Mouse (Mus musculus) heart, embryonic 14.5 days (tissue): ENCODE measurements around the gene Ttc28. TPM values are rescaled to one million over a fixed set of nuclear protein-coding genes. Genes with fewer than 3 reads are reported as not detected.
A peak's percentile ranks its signal among the peaks of the same experiment; 100 is the strongest.

ENCODE experiments used
- ATAC-seq: fragments of 200-750 bp; cut with Nextera tagmentation; 2 replicates; pipeline ENCODE4 v1.8.0; 2017; ENCODE audit warnings: low read depth, moderate TSS enrichment; ENCODE audit not compliant: insufficient number of reproducible peaks, insufficient read depth, low FRiP score
- H3K27ac ChIP-seq, 2 experiments: fragments of 200-500 bp in 1 of 2; fragments of 300-500 bp in 1 of 2; sonication (generic) in 1 of 2; replicated peaks in 1 of 2; 2 replicates each; pipeline ENCODE4 v1.5.1; 2012 to 2014; ENCODE audit warnings: low read depth in 2 of 2, low read length in 2 of 2, control low read depth in 1 of 2, mild to moderate bottlenecking in 1 of 2, mixed read lengths in 1 of 2; ENCODE audit not compliant: control insufficient read depth in 1 of 2, insufficient read depth in 1 of 2
- H3K27me3 ChIP-seq: fragments of 300-500 bp; sonication (generic); 2 replicates; pipeline ENCODE4 v1.6.1; 2014; ENCODE audit warnings: mild to moderate bottlenecking, low read length, control low read depth; ENCODE audit not compliant: control insufficient read depth, insufficient read depth
- H3K36me3 ChIP-seq: fragments of 300-500 bp; sonication (generic); 2 replicates; pipeline ENCODE4 v1.6.1; 2014; ENCODE audit warnings: mild to moderate bottlenecking, control low read depth, low read length, mixed read lengths; ENCODE audit not compliant: control insufficient read depth, insufficient read depth
- H3K4me1 ChIP-seq, 2 experiments: fragments of 200-500 bp in 1 of 2; fragments of 300-500 bp in 1 of 2; sonication (generic) in 1 of 2; 2 replicates each; pipeline ENCODE4 v1.6.1; 2012 to 2014; ENCODE audit warnings: low read length in 2 of 2, control low read depth in 1 of 2, mixed read lengths in 1 of 2; ENCODE audit not compliant: control insufficient read depth in 2 of 2, insufficient read depth in 2 of 2
- H3K4me2 ChIP-seq: fragments of 300-500 bp; sonication (generic); 2 replicates; pipeline ENCODE4 v1.6.1; 2014; ENCODE audit warnings: mild to moderate bottlenecking, low read length
- H3K4me3 ChIP-seq, 2 experiments: fragments of 200-500 bp in 1 of 2; fragments of 300-500 bp in 1 of 2; sonication (generic) in 1 of 2; 2 replicates each; pipeline ENCODE4 v1.5.1; 2012 to 2014; ENCODE audit warnings: low read length in 2 of 2, mild to moderate bottlenecking in 2 of 2, control low read depth in 1 of 2, low read depth in 1 of 2, moderate library complexity in 1 of 2; ENCODE audit not compliant: control insufficient read depth in 1 of 2, insufficient read depth in 1 of 2
- H3K9ac ChIP-seq: fragments of 300-500 bp; sonication (generic); 2 replicates; pipeline ENCODE4 v1.6.1; 2014; ENCODE audit warnings: mild to moderate bottlenecking, low read length
- H3K9me3 ChIP-seq: fragments of 300-500 bp; sonication (generic); 2 replicates; pipeline ENCODE4 v1.6.1; 2016; ENCODE audit warnings: low read length, control low read depth; ENCODE audit not compliant: control insufficient read depth
- WGBS: fragments of 180-500 bp; shearing (Covaris S2); extraction: QIAGEN DNeasy Blood & Tissue Kit; methylation state at CpG from one replicate; pipeline ENCODE4 v1.1.7; 2014; 5-methylcytosine and 5-hydroxymethylcytosine counted together
- polyA plus RNA-seq: library from polyadenylated mRNA; unstranded; fragments of >200 nt; fragmentation: Nextera tagmentation; extraction: Ambion mirVana; gene quantifications from 2 replicates; pipeline ENCODE4 v1.2.1, GENCODE M21; 2014

The Ttc28 gene
- polyA plus RNA-seq, 1 experiment from 2014 or later = 9.0 TPM

GRCm38 (mm10) chr5:111261733-111262573 is 382.4 kb downstream of the Ttc28 start:
- H3K27ac ChIP-seq = peak overlapping the region; percentile 68 to 82
- no peaks in the 10 kb centered on the region for H3K36me3 ChIP-seq
- peaks cover 26 to 39% of the 10 kb centered on the region in 2 experiments for H3K4me1 ChIP-seq
- no peaks in the 10 kb centered on the region for H3K27me3 ChIP-seq
- H3K4me3 ChIP-seq = no peak overlapping the region
- 0 out of 2 replicates have a peak overlapping the region, but pooled peaks have one; percentile 18 for H3K9ac ChIP-seq
- ATAC-seq = no peak
- peaks cover 6% of the 10 kb centered on the region for H3K9me3 ChIP-seq
- H3K4me2 ChIP-seq = peak overlapping the region; percentile 40; the same call in 1 of the 2 replicates
- 66% methylated on average over 13 of the region's 13 CpGs for WGBS

- WGBS = 25% methylated on average over 11 of the region's 11 CpGs
- Histone ChIP-seq H3K27me3 (no peaks in the 10 kb centered on the region), H3K4me2 (peak overlapping the region; percentile 40), H3K9ac (0 out of 2 replicates have a peak overlapping the region, but pooled peaks have one; percentile 18), H3K4me3 (no peak overlapping the region), H3K4me1 (peaks cover 26 to 43% of the 10 kb centered on the region in 2 experiments), H3K36me3 (no peaks in the 10 kb centered on the region), H3K27ac (peak overlapping the region; percentile 68 to 82), H3K9me3 (peaks cover 6% of the 10 kb centered on the region)
- 0 out of 2 replicates have a peak, but pooled peaks have one; percentile 18 for ATAC-seq
Measured at GRCm38 (mm10) chr5:111262574-111263239, 383.1 kb downstream of the Ttc28 start.

DNA sequence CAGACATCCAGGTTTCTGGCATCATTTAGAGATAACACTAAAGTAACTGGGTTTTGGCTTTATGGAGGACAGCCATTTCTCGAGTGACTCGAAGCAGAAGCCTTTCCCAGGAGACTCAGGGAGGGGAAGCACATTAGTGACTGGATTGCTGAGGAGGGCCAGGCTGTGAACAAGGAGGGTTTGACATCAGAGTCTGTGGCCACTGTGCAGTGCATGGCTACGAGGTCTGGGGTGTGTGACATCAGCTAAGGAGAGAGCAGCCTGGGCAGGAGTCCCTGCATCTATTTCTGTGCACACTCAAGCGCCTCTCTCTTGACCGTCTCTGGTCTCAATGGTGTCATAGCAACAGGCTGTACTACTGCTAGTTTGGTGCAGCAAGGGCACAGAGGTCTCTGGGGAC is 383.8 kb downstream of the Ttc28 start:
- Histone ChIP-seq H3K9me3 (peaks cover 6% of the 10 kb centered on the region), H3K36me3 (no peaks in the 10 kb centered on the region), H3K4me3 (no peak overlapping the region), H3K27me3 (no peaks in the 10 kb centered on the region), H3K27ac (peak overlapping the region; percentile 68 to 82), H3K4me2 (peak overlapping the region; percentile 40), H3K9ac (0 out of 2 replicates have a peak overlapping the region, but pooled peaks have one; percentile 19), H3K4me1 (peaks cover 26 to 43% of the 10 kb centered on the region in 2 experiments)
- WGBS = 6% methylated on average over 5 of the region's 5 CpGs
- 0 out of 2 replicates have a peak, but pooled peaks have one; percentile 24 for ATAC-seq

- Histone ChIP-seq H3K9me3 (peaks cover 6% of the 10 kb centered on the region), H3K4me2 (no peak overlapping the region), H3K27ac (no peak overlapping the region), H3K27me3 (no peaks in the 10 kb centered on the region), H3K4me3 (no peak overlapping the region), H3K4me1 (peaks cover 26 to 51% of the 10 kb centered on the region in 2 experiments), H3K9ac (no peak overlapping the region), H3K36me3 (no peaks in the 10 kb centered on the region)
- no peak for ATAC-seq
- WGBS = 72% methylated on average over 7 of the region's 7 CpGs
Measured at GRCm38 (mm10) chr5:111264488-111264887, 384.9 kb downstream of the Ttc28 start.

GRCm38 (mm10) chr5:111266658-111267057 is 387.1 kb downstream of the Ttc28 start:
- WGBS = 87% methylated on average over 5 of the region's 5 CpGs
- no peak overlapping the region for H3K4me2 ChIP-seq
- peak overlapping the region; percentile 31 to 64 for H3K27ac ChIP-seq
- no peak for ATAC-seq
- H3K36me3 ChIP-seq = peaks cover 7% of the 10 kb centered on the region; the same call in 1 of the 2 replicates
- no peaks in the 10 kb centered on the region for H3K27me3 ChIP-seq
- peaks cover 6% of the 10 kb centered on the region for H3K9me3 ChIP-seq
- no peak overlapping the region for H3K4me3 ChIP-seq
- no peak overlapping the region for H3K9ac ChIP-seq
- peaks cover 21 to 43% of the 10 kb centered on the region in 2 experiments for H3K4me1 ChIP-seq

GRCm38 (mm10) chr5:111267100-111267499 is 387.5 kb downstream of the Ttc28 start:
- Histone ChIP-seq H3K9me3 (peaks cover 6% of the 10 kb centered on the region), H3K4me1 (peaks cover 17 to 39% of the 10 kb centered on the region in 2 experiments), H3K9ac (no peak overlapping the region), H3K27me3 (no peaks in the 10 kb centered on the region), H3K4me2 (no peak overlapping the region), H3K27ac (peak overlapping the region; percentile 31 to 64; a peak in 3 of 4 replicates), H3K36me3 (peaks cover 11% of the 10 kb centered on the region), H3K4me3 (no peak overlapping the region)
- WGBS = 52% methylated on average over 3 of the region's 3 CpGs
- 0 out of 2 replicates have a peak, but pooled peaks have one; percentile 33 for ATAC-seq

GRCm38 (mm10) chr5:111268852-111269251 is 389.2 kb downstream of the Ttc28 start:
- no peak for ATAC-seq
- no peak overlapping the region for H3K4me2 ChIP-seq
- peaks cover 11% of the 10 kb centered on the region for H3K36me3 ChIP-seq
- H3K9me3 ChIP-seq = peaks cover 6% of the 10 kb centered on the region
- H3K27ac ChIP-seq = no peak overlapping the region
- peaks cover 3 to 21% of the 10 kb centered on the region in 2 experiments for H3K4me1 ChIP-seq
- H3K4me3 ChIP-seq = no peak overlapping the region
- 39% methylated on average over 2 of the region's 2 CpGs for WGBS
- no peaks in the 10 kb centered on the region for H3K27me3 ChIP-seq
- H3K9ac ChIP-seq = no peak overlapping the region
